Mouse (Mus musculus) C2C12 (cell line): ENCODE measurements at regions not wholly inside any gene's neighbourhood (a gene's known extent, or its start where the extent isn't known, plus 50 kb on each side); places are given as distances from the start of the nearest gene placed in this dataset.

Source experiments
- CTCF ChIP-seq: IDR thresholded peaks from one replicate; pipeline ENCODE4 v1.5.1; 2011; ENCODE audit not compliant: control insufficient read depth, insufficient read depth, insufficient read length
- MAX ChIP-seq: IDR thresholded peaks from one replicate; pipeline ENCODE4 v1.6.1; 2011; ENCODE audit warnings: mild to moderate bottlenecking, control low read depth
- MYOD1 ChIP-seq: IDR thresholded peaks from one replicate; pipeline ENCODE4 v1.6.1; 2011; ENCODE audit warnings: low read depth; ENCODE audit not compliant: control insufficient read depth, insufficient read length
- USF1 ChIP-seq: IDR thresholded peaks from one replicate; pipeline ENCODE4 v1.6.1; 2011; ENCODE audit warnings: low read depth, mild to moderate bottlenecking, control low read depth, moderate library complexity

DNA sequence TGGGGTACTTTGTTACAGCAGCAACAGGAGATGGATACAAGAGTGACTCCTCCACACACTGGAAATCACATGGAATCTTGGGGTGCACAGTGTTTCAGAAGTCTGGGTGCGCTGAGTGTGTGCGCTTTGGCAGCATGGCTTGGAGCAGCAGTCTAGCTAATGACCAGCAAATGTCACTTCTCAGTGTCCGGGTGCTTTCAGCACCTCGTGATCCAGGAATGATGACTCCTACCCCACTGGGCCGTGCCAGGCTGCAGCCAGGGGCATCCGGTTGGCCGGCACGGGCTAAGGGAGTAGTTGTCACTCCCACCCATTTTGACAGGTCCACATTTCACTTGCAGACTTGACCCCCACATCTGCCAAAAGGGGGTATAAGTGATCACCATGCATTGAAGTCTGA is 264.3 kb downstream of the Rps24 start:
- TF ChIP-seq USF1 = no peak
- no peak for TF ChIP-seq MAX
- no peak for TF ChIP-seq CTCF
- TF ChIP-seq MYOD1 = no peak
